Mouse (Mus musculus) CH12.LX (cell line): ENCODE results near the gene Whrn. TPM values are rescaled to one million over a fixed set of nuclear protein-coding genes. Genes with fewer than 3 reads are reported as not detected.

ENCODE experiments used
- DNase-seq: peaks from one replicate; pipeline ENCODE4 v3.0.0-alpha.2; 2013; ENCODE audit errors: extremely low read depth
- H3K27ac ChIP-seq: 2 replicates; pipeline ENCODE4 v1.5.1; 2012; ENCODE audit warnings: low read depth, mild to moderate bottlenecking, control low read depth, moderate library complexity; ENCODE audit not compliant: insufficient read depth
- H3K27me3 ChIP-seq: replicated peaks from 2 replicates; pipeline ENCODE3; 2012; ENCODE audit warnings: inconsistent platforms
- H3K36me3 ChIP-seq, 2 experiments: replicated peaks in 1 of 2; 2 replicates each; pipeline versions ENCODE3 to v1.6.1; 2012; ENCODE audit warnings: inconsistent platforms in 1 of 2, low read length in 1 of 2, mild to moderate bottlenecking in 1 of 2, mixed read lengths in 1 of 2, moderate library complexity in 1 of 2; ENCODE audit not compliant: control insufficient read depth in 1 of 2, insufficient read depth in 1 of 2
- H3K4me1 ChIP-seq, 2 experiments: 2 replicates each; pipeline ENCODE4 v1.6.1; 2012; ENCODE audit warnings: inconsistent platforms in 1 of 2, moderate library complexity in 1 of 2; ENCODE audit not compliant: insufficient read depth in 2 of 2, control insufficient read depth in 1 of 2
- H3K4me2 ChIP-seq: 2 replicates; pipeline ENCODE4 v1.6.1; 2012; ENCODE audit warnings: low read depth, mild to moderate bottlenecking, control low read depth; ENCODE audit not compliant: poor library complexity, insufficient read depth, severe bottlenecking
- H3K4me3 ChIP-seq, 3 experiments: fragments of 150-350 bp in 1 of 3; sonication (generic) in 1 of 3; replicated peaks in 1 of 3; 2 replicates each; pipeline versions ENCODE3 to v1.5.1; 2011 to 2012; ENCODE audit warnings: low read depth in 2 of 3, low read length in 2 of 3, mild to moderate bottlenecking in 2 of 3, moderate library complexity in 2 of 3, control low read depth in 1 of 3, improper control_type of control experiment in 1 of 3, inconsistent platforms in 1 of 3, mixed read lengths in 1 of 3; ENCODE audit not compliant: poor library complexity in 1 of 3
- H3K79me2 ChIP-seq: replicated peaks from 2 replicates; pipeline ENCODE4 v1.6.1; 2012; ENCODE audit warnings: mild to moderate bottlenecking, moderate library complexity; ENCODE audit not compliant: control insufficient read depth, poor library complexity, insufficient read depth, severe bottlenecking; ENCODE audit errors: extremely low read depth
- H3K9ac ChIP-seq: 2 replicates; pipeline ENCODE4 v1.6.1; 2012; ENCODE audit warnings: low read depth, mild to moderate bottlenecking, control low read depth, moderate library complexity; ENCODE audit not compliant: insufficient read depth
- H3K9me3 ChIP-seq: replicated peaks from 2 replicates; pipeline ENCODE3; 2012; ENCODE audit warnings: low read length, inconsistent platforms, mixed read lengths
- E2F4 ChIP-seq: IDR thresholded peaks from 2 replicates; pipeline ENCODE4 v1.6.1; 2011; ENCODE audit warnings: low read depth, low read length, improper control_type of control experiment; ENCODE audit not compliant: insufficient replicate concordance
- ELF1 ChIP-seq: IDR thresholded peaks from 2 replicates; pipeline ENCODE4 v1.6.1; 2014; ENCODE audit warnings: low read depth, mild to moderate bottlenecking, inconsistent platforms, low read length, improper control_type of control experiment
- EP300 ChIP-seq: IDR thresholded peaks from 2 replicates; pipeline ENCODE4 v1.6.1; 2011; ENCODE audit warnings: low read length, improper control_type of control experiment
- GABPA ChIP-seq: IDR thresholded peaks from 2 replicates; pipeline ENCODE4 v1.6.1; 2012; ENCODE audit warnings: low read depth, low read length, improper control_type of control experiment, inconsistent platforms; ENCODE audit not compliant: insufficient replicate concordance
- IRF4 ChIP-seq: IDR thresholded peaks from 2 replicates; pipeline ENCODE4 v1.6.1; 2014; ENCODE audit warnings: low read depth, mild to moderate bottlenecking, inconsistent platforms, low read length, improper control_type of control experiment
- MAX ChIP-seq: IDR thresholded peaks from 2 replicates; pipeline ENCODE4 v1.6.1; 2011; ENCODE audit warnings: low read length, improper control_type of control experiment
- MXI1 ChIP-seq: IDR thresholded peaks from 2 replicates; pipeline ENCODE4 v1.6.1; 2011; ENCODE audit warnings: mild to moderate bottlenecking, low read depth, low read length, improper control_type of control experiment
- PAX5 ChIP-seq: IDR thresholded peaks from 2 replicates; pipeline ENCODE4 v1.6.1; 2012; ENCODE audit warnings: low read length, inconsistent platforms, mixed read lengths
- POLR2A ChIP-seq: IDR thresholded peaks from 2 replicates; pipeline ENCODE4 v1.6.1; 2011; ENCODE audit warnings: low read depth, mild to moderate bottlenecking, improper control_type of control experiment, low read length
- POLR2AphosphoS2 ChIP-seq: IDR thresholded peaks from 2 replicates; pipeline ENCODE4 v1.6.1; 2011; ENCODE audit warnings: low read depth, low read length, improper control_type of control experiment
- RAD21 ChIP-seq: IDR thresholded peaks from 2 replicates; pipeline ENCODE4 v1.6.1; 2011; ENCODE audit warnings: low read depth, mild to moderate bottlenecking, low read length, improper control_type of control experiment, moderate library complexity
- SMC3 ChIP-seq: IDR thresholded peaks from 2 replicates; pipeline ENCODE4 v1.6.1; 2011; ENCODE audit warnings: low read depth, low read length, improper control_type of control experiment
- TCF12 ChIP-seq: IDR thresholded peaks from 2 replicates; pipeline ENCODE4 v1.6.1; 2014; ENCODE audit warnings: low read depth, mild to moderate bottlenecking, inconsistent platforms, low read length, improper control_type of control experiment
- USF1 ChIP-seq: IDR thresholded peaks from 2 replicates; pipeline ENCODE4 v1.6.1; 2014; ENCODE audit warnings: low read depth, mild to moderate bottlenecking, inconsistent platforms, low read length, improper control_type of control experiment
- ZC3H11A ChIP-seq: IDR thresholded peaks from 2 replicates; pipeline ENCODE4 v1.6.1; 2012; ENCODE audit warnings: low read depth, mild to moderate bottlenecking, inconsistent platforms, low read length, improper control_type of control experiment
- ZKSCAN1 ChIP-seq: IDR thresholded peaks from 2 replicates; pipeline ENCODE4 v1.6.1; 2012; ENCODE audit warnings: low read depth, inconsistent platforms, low read length, improper control_type of control experiment, borderline replicate concordance
- dilution Hi-C: fragments of 300-500 bp; cut with MboI; formaldehyde crosslinking; loops from 2 replicates; pipeline ENCODE4 v1.14.3; 2020; ENCODE audit warnings: low sequenced_read_pairs; ENCODE audit not compliant: extremely low pct_unique_long_range_greater_than_20kb, extremely low pct_ligation_motif_present
- in situ Hi-C: fragments of 300-500 bp; cut with MboI; formaldehyde crosslinking; loops from 3 replicates; pipeline ENCODE4 v1.14.3; 2019; ENCODE audit warnings: low sequenced_read_pairs, low pct_ligation_motif_present, low pct_unique_long_range_greater_than_20kb, mixed read lengths
- polyA plus RNA-seq: library from polyadenylated mRNA; unstranded; fragments of >175 nt; gene quantifications from 2 replicates; pipeline ENCODE4 v1.2.1, GENCODE M21; 2012; ENCODE audit warnings: low read depth; ENCODE audit not compliant: insufficient read length
- total RNA-seq, 2 experiments: library from RNA; depleted of rRNA; stranded (reverse); fragments of 300-350 nt in 1 of 2; fragments of >200 nt in 1 of 2; gene quantifications; 2 replicates each; pipeline ENCODE4 v1.2.3; 2012 to 2014

The Whrn gene
- total and polyA plus RNA-seq, 3 experiments = 0.99 to 9.4 (median 4.5) TPM

- Histone ChIP-seq H3K9me3 (peaks cover 3% of the 10 kb centered on the region), H3K9ac (no peak overlapping the region), H3K4me3 (no peak overlapping the region), H3K27me3 (no peaks in the 10 kb centered on the region), H3K27ac (no peak overlapping the region), H3K36me3 (peaks cover 0 to 36% of the 10 kb centered on the region in 2 experiments), H3K4me2 (no peak overlapping the region), H3K79me2 (no peaks in the 10 kb centered on the region), H3K4me1 (peaks cover 0 to 10% of the 10 kb centered on the region in 2 experiments; a peak in 3 of 4 replicates)
- dilution Hi-C loops (no loop called here), in situ Hi-C loops (no loop called here)
- TF ChIP-seq ZC3H11A = no peak
- no peak for TF ChIP-seq MXI1
- no peak for TF ChIP-seq SMC3
- TF ChIP-seq RAD21 = no peak
- TF ChIP-seq POLR2AphosphoS2 = no peak
- no peak for TF ChIP-seq USF1
- TF ChIP-seq EP300 = no peak
- TF ChIP-seq MAX = no peak
- TF ChIP-seq ZKSCAN1 = no peak
- TF ChIP-seq TCF12 = no peak
- TF ChIP-seq E2F4 = no peak
- no peak for TF ChIP-seq POLR2A
- TF ChIP-seq PAX5 = no peak
- TF ChIP-seq ELF1 = no peak
- TF ChIP-seq GABPA = no peak
- DNase-seq = no peak
Measured at GRCm38 (mm10) chr4:63437968-63438367, 57.8 kb downstream of the Whrn start.

GRCm38 (mm10) chr4:63437119-63437815 is 58.5 kb downstream of the Whrn start:
- H3K36me3 ChIP-seq = peaks cover 0 to 40% of the 10 kb centered on the region in 2 experiments
- dilution Hi-C loops = no loop called here
- peaks cover 0 to 7% of the 10 kb centered on the region in 2 experiments; a peak in 3 of 4 replicates for H3K4me1 ChIP-seq

More at GRCm38 (mm10) chr4:63437119-63437815, 58.5 kb downstream of the Whrn start:
- H3K27me3 ChIP-seq = no peaks in the 10 kb centered on the region
- H3K9ac ChIP-seq = no peak overlapping the region
- no peak for TF ChIP-seq IRF4
- H3K4me2 ChIP-seq = no peak overlapping the region
- H3K79me2 ChIP-seq = no peaks in the 10 kb centered on the region
- no peak overlapping the region for H3K27ac ChIP-seq
- H3K9me3 ChIP-seq = peaks cover 3% of the 10 kb centered on the region
- DNase-seq = no peak
- in situ Hi-C loops = no loop called here
- no peak overlapping the region for H3K4me3 ChIP-seq
